Mouse (Mus musculus) embryonic fibroblast, embryonic 13.5 days (primary cell): Measurements from ENCODE around the gene Serpine1.

Source experiments
- CTCF ChIP-seq: IDR thresholded peaks from 2 replicates; pipeline ENCODE4 v1.5.1; 2011; ENCODE audit warnings: mild to moderate bottlenecking, control low read depth, low read length, moderate library complexity, borderline replicate concordance; ENCODE audit not compliant: insufficient read depth
- POLR2A ChIP-seq: IDR thresholded peaks from 2 replicates; pipeline ENCODE4 v1.6.1; 2011; ENCODE audit warnings: low read depth, mild to moderate bottlenecking, control low read depth, low read length, moderate library complexity

DNA sequence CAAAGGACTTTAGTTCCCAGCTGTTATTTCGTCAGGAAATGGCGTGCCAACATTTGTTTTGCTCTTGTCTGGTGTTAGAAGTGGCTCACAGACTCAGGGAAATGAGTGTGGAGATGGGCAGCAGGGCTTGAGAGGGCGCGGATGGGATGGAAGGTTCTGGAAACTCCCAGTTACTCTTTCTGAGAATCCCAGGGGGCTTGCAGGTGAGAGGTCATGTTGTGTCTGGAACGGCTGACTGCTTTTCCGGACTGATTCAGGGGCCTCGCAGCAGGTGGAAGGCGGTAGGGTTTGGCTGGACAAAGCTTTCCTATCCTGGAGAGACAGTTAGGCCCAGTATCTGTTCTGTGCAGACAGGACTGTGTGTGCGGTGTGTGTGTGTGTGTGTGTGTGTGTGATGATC is 21.7 kb upstream of the Serpine1 start:
- TF ChIP-seq CTCF = no peak
- TF ChIP-seq POLR2A = no peak
